Comparison of ENCODE assay signal across 31 mouse cellular contexts in genomic region chr12:12307245-12307644, GRCm38 (mm10). TPM values are rescaled to one million over a fixed set of nuclear protein-coding genes. Genes with fewer than 3 reads are reported as not detected.
DNase-seq lines count a peak whose midpoint lies in the region; ATAC-seq and TF ChIP-seq lines count a peak whose summit lies in the region.
"Had no signal": no experiment of that assay in that cellular context is flagged by ENCODE, and none has a peak within 500 bp of the region (broad histone marks: within the 10 kb centered on the region; RNA-seq: fewer than 3 reads in every experiment).

No protein-coding gene starts in this region.

- H3K27me3 ChIP-seq in heart, embryonic 11.5 days (ENCODE audit: control insufficient read depth, insufficient read depth, low read length): no peaks in the 10 kb centered on the region
- no peaks in the 10 kb centered on the region for H3K27me3 ChIP-seq in heart, embryonic 16.5 days (ENCODE audit: control insufficient read depth, insufficient read depth, low read length)
- no peaks in the 10 kb centered on the region for H3K27me3 ChIP-seq in heart, adult 2 months (ENCODE audit: control insufficient read depth, insufficient read depth, low read length)
- H3K27me3 ChIP-seq in midbrain, embryonic 13.5 days: no peaks in the 10 kb centered on the region
- H3K27me3 ChIP-seq: embryonic facial prominence, embryonic 12.5 days; forebrain, embryonic 15.5 days; hindbrain, embryonic 15.5 days; midbrain, embryonic 15.5 days; neural tube, embryonic 15.5 days; Patski had no signal

- peaks cover 28% of the 10 kb centered on the region for H3K4me1 ChIP-seq in heart, embryonic 11.5 days (ENCODE audit: control insufficient read depth, insufficient read depth, low read length)
- H3K4me1 ChIP-seq in heart, embryonic 16.5 days (ENCODE audit: control insufficient read depth, insufficient read depth, low read length): peaks cover 29% of the 10 kb centered on the region
- no peaks in the 10 kb centered on the region; the same call in 1 of the 2 replicates for H3K4me1 ChIP-seq in heart, adult 2 months (ENCODE audit: control insufficient read depth, insufficient read depth, low read length)
- H3K4me1 ChIP-seq in midbrain, embryonic 13.5 days (replicated peaks): no peaks in the 10 kb centered on the region
- H3K4me1 ChIP-seq: embryonic facial prominence, embryonic 12.5 days; forebrain, embryonic 15.5 days; hindbrain, embryonic 10.5 days; hindbrain, embryonic 15.5 days; midbrain, embryonic 15.5 days; neural tube, embryonic 15.5 days had no signal

- ATAC-seq in heart, embryonic 11.5 days (replicated peaks; ENCODE audit: insufficient number of reproducible peaks, low FRiP score, low TSS enrichment): no peak
- ATAC-seq in heart, embryonic 16.5 days (replicated peaks; ENCODE audit: extremely low read depth, insufficient read depth, low FRiP score): no peak
- ATAC-seq in midbrain, embryonic 13.5 days: no peak
- ATAC-seq: inflammation-experienced regulatory T-cells, adult 6 months; Patski had no signal

- DNase-seq in heart, adult 11 months: no peak
- DNase-seq in heart, adult 2 months: no peak
- DNase-seq in right cerebral cortex, adult 18-20 months: peak; percentile 64
- no peak for DNase-seq in right cerebral cortex, postnatal 36 days (ENCODE audit: low spot score in 2 of 2)
- DNase-seq: adrenal gland, postnatal 10 days; cerebellum, adult 11 months; cerebellum, adult 9-10 months; cerebellum, postnatal 36 days; embryo, embryonic 11 days; kidney, adult 11 months; kidney, postnatal 14 days; liver; lung, adult 2 months; lung, postnatal 14 days; right cerebral cortex, postnatal 4 days; thymus, adult 18-20 months; thymus, postnatal 25 days had no signal

- WGBS in heart, embryonic 11.5 days (ENCODE audit: insufficient replicate concordance): 64% methylated on average over 8 of the region's 8 CpGs
- 77% methylated on average over 8 of the region's 8 CpGs for WGBS in heart, embryonic 16.5 days
- 92% methylated on average over 8 of the region's 8 CpGs for WGBS in heart, adult 2 months
- WGBS in midbrain, embryonic 13.5 days: 93% methylated on average over 8 of the region's 8 CpGs

- H3K4me2 ChIP-seq in heart, embryonic 11.5 days: no peak overlapping the region
- H3K4me2 ChIP-seq in heart, embryonic 16.5 days (ENCODE audit: low read depth, low read length): no peak overlapping the region
- H3K4me2 ChIP-seq in midbrain, embryonic 13.5 days (replicated peaks): no peak overlapping the region
- H3K4me2 ChIP-seq: embryonic facial prominence, embryonic 12.5 days; forebrain, embryonic 15.5 days; hindbrain, embryonic 15.5 days; midbrain, embryonic 15.5 days; neural tube, embryonic 15.5 days had no signal

- peak overlapping the region; percentile 77 for H3K27ac ChIP-seq in heart, embryonic 11.5 days (ENCODE audit: low read depth, low read length)
- peak overlapping the region; percentile 42 for H3K27ac ChIP-seq in heart, embryonic 16.5 days (ENCODE audit: low read length)
- H3K27ac ChIP-seq in heart, adult 2 months: no peak overlapping the region
- H3K27ac ChIP-seq in midbrain, embryonic 13.5 days: no peak overlapping the region
- H3K27ac ChIP-seq: embryonic facial prominence, embryonic 12.5 days; forebrain, embryonic 10.5 days; forebrain, embryonic 15.5 days; hindbrain, embryonic 10.5 days; hindbrain, embryonic 15.5 days; liver, embryonic 14.5 days; midbrain, embryonic 15.5 days; neural tube, embryonic 15.5 days; stomach, postnatal 0 days had no signal

- H3K36me3 ChIP-seq in heart, embryonic 11.5 days (ENCODE audit: control insufficient read depth, insufficient read depth, low read length): no peaks in the 10 kb centered on the region
- no peaks in the 10 kb centered on the region; the same call in 1 of the 2 replicates for H3K36me3 ChIP-seq in heart, embryonic 16.5 days (ENCODE audit: control insufficient read depth, insufficient read depth)
- no peaks in the 10 kb centered on the region for H3K36me3 ChIP-seq in heart, adult 2 months (ENCODE audit: control insufficient read depth, insufficient read depth, low read length)
- H3K36me3 ChIP-seq in midbrain, embryonic 13.5 days: peaks cover 6% of the 10 kb centered on the region; the same call in 1 of the 2 replicates
- H3K36me3 ChIP-seq: embryonic facial prominence, embryonic 12.5 days; forebrain, embryonic 10.5 days; hindbrain, embryonic 10.5 days; midbrain, embryonic 15.5 days had no signal

- H3K79me2 ChIP-seq in heart, adult 2 months (replicated peaks; ENCODE audit: control insufficient read depth, insufficient read depth, low read length): no peaks in the 10 kb centered on the region

- H3K4me3 ChIP-seq in heart, embryonic 11.5 days (ENCODE audit: low read depth, low read length): no peak overlapping the region
- no peak overlapping the region for H3K4me3 ChIP-seq in heart, embryonic 16.5 days (ENCODE audit: low read length)
- H3K4me3 ChIP-seq in heart, adult 2 months: no peak overlapping the region
- no peak overlapping the region for H3K4me3 ChIP-seq in midbrain, embryonic 13.5 days (replicated peaks)
- H3K4me3 ChIP-seq: embryonic facial prominence, embryonic 12.5 days; forebrain, embryonic 10.5 days; forebrain, embryonic 15.5 days; hindbrain, embryonic 10.5 days; hindbrain, embryonic 15.5 days; midbrain, embryonic 15.5 days; neural tube, embryonic 15.5 days had no signal

- H3K9ac ChIP-seq in heart, embryonic 11.5 days (ENCODE audit: low read depth, low read length): peak overlapping the region; percentile 47; the same call in 1 of the 2 replicates
- no peak overlapping the region for H3K9ac ChIP-seq in heart, embryonic 16.5 days (ENCODE audit: low read length)
- no peak overlapping the region for H3K9ac ChIP-seq in heart, adult 2 months (ENCODE audit: low read depth, low read length)
- no peak overlapping the region for H3K9ac ChIP-seq in midbrain, embryonic 13.5 days (replicated peaks)
- H3K9ac ChIP-seq: embryonic facial prominence, embryonic 12.5 days; forebrain, embryonic 15.5 days; hindbrain, embryonic 15.5 days; liver, embryonic 14.5 days; midbrain, embryonic 15.5 days; neural tube, embryonic 15.5 days had no signal

- intact Hi-C loops in heart, adult 2 months (cut with DNase I): no loop called here

- no peak for TF ChIP-seq POLR2A in heart, adult 2 months (IDR thresholded peaks at IDR 0.05; ENCODE audit: insufficient read depth, low read depth, low read length)

- TF ChIP-seq CTCF in heart, adult 2 months (IDR thresholded peaks at IDR 0.05): no peak

- H3K9me3 ChIP-seq in heart, embryonic 11.5 days (replicated peaks; ENCODE audit: control insufficient read depth, low read length): no peaks in the 10 kb centered on the region
- no peaks in the 10 kb centered on the region for H3K9me3 ChIP-seq in heart, embryonic 16.5 days (replicated peaks; ENCODE audit: control insufficient read depth, low read length)
- no peaks in the 10 kb centered on the region for H3K9me3 ChIP-seq in midbrain, embryonic 13.5 days
- H3K9me3 ChIP-seq: embryonic facial prominence, embryonic 12.5 days; forebrain, embryonic 10.5 days; forebrain, embryonic 15.5 days; hindbrain, embryonic 10.5 days; hindbrain, embryonic 15.5 days; midbrain, embryonic 15.5 days; neural tube, embryonic 15.5 days had no signal

- TF ChIP-seq EP300 in heart, adult 2 months (IDR thresholded peaks at IDR 0.05; ENCODE audit: insufficient read depth, low read depth, low read length): no peak

RNA-seq across cellular contexts. Expression of gene Fam49a, which starts 45.3 kb away (rescaled TPM):
- polyA plus RNA-seq in heart, embryonic 11.5 days (2014; fragmentation: Nextera tagmentation; extraction: Ambion mirVana): 48.9 and 63.7 TPM in 2 replicates
- 22.3 and 22.4 TPM in 2 replicates for polyA plus RNA-seq in heart, embryonic 16.5 days (2015; fragmentation: Nextera tagmentation; extraction: Ambion mirVana)
- 1 to 10 TPM; 7.1 to 9.8 TPM for total RNA-seq in heart, adult 2 months (2021)
- polyA plus RNA-seq in heart, adult 2 months (2012; rRNA removed): 4.1 and 6.5 TPM in 2 replicates
- 27.9 and 28.5 TPM in 2 replicates for polyA plus RNA-seq in midbrain, embryonic 13.5 days (2015; fragmentation: Nextera tagmentation; extraction: Ambion mirVana)

Comparison
In these comparisons a context has a peak if more than half of its experiments do, and no peak if none do; other contexts are left out.
1. H3K27ac ChIP-seq: peak in heart, embryonic 11.5 days (single experiment) and heart, embryonic 16.5 days (single experiment); none in heart, adult 2 months (single experiment) and midbrain, embryonic 13.5 days (single experiment).